Mouse (Mus musculus) spleen, postnatal 36 days (tissue): ENCODE data around the gene Gpr135.

Experiments
- DNase-seq, 2 experiments: peaks; one replicate each; pipeline ENCODE4 v3.0.0; 2022; ENCODE audit warnings: low spot score in 2 of 2, mixed read lengths in 1 of 2

Gene Gpr135

DNA sequence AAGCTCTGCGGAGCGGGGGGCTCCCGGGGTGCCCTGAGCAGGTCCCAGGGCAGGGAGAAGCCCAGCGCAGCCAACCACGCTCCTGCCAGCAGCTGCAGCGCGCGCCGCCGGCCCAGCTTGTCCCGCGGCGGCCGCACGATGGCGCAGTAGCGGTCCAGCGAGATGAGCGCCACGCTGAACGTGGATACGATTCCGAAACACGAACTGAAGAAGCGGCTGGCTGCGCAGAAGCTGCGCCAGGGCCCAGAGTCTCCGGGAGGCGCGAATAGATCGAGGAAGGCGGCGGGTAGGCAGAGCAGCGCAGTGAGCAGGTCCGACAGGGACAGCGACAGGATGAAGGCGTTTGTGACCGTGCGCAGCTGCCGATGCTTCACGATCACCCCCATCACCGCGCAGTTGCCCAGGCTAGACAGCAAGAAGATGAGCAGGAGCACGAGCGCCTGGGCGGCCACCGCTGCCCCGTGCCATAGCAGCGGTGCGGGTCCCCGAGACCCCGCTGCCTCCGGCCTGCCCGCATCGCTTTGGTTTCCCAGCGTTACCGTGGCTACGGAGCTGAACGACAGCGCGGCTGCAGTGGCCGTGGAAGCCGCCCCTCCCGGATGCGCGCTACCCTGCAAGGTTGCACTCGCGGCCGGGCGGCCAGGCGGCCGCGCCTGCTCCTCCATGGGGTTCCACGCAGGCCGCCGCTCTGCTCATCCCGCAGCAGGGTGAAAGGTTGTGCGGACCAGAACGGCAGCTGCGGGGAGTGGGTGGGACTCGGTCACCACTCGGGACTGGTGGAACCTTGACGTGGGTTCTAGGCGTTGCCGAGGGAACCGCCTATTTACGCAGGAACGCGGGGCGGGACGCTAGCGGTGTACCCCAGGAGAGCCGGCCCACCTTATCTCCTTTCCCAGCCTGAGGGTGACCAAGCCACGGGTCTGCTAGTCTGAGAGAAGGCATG lies at the start of gene Gpr135:
Gene Gpr135 (minus strand): TSS at position 799 of the 943 bp plus-strand sequence.
- DNase-seq: peak; percentile 68

- no peak for DNase-seq
Measured at GRCm38 (mm10) chr12:72115686-72116345, 44.9 kb upstream of the Gpr135 start.

DNA sequence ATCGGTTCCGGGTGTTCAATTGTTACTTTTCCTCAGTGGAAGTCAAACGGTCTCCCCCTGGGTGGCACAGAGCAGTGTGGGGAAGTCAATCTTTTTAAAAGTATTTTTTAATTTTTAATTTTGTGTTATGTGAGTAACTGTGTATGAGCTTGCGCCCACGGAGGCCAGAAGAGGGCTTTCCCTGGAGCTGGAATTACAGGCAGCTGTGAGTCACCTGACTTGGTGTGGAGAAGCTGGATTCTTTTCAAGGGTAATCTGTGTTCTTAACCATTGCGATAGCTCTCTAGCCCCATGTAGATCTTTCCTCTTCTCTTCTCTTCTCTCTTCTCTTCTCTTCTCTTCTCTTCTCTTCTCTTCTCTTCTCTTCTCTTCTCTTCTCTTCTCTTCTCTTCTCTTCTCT lies 44.2 kb upstream of the Gpr135 start:
- no peak for DNase-seq

DNA sequence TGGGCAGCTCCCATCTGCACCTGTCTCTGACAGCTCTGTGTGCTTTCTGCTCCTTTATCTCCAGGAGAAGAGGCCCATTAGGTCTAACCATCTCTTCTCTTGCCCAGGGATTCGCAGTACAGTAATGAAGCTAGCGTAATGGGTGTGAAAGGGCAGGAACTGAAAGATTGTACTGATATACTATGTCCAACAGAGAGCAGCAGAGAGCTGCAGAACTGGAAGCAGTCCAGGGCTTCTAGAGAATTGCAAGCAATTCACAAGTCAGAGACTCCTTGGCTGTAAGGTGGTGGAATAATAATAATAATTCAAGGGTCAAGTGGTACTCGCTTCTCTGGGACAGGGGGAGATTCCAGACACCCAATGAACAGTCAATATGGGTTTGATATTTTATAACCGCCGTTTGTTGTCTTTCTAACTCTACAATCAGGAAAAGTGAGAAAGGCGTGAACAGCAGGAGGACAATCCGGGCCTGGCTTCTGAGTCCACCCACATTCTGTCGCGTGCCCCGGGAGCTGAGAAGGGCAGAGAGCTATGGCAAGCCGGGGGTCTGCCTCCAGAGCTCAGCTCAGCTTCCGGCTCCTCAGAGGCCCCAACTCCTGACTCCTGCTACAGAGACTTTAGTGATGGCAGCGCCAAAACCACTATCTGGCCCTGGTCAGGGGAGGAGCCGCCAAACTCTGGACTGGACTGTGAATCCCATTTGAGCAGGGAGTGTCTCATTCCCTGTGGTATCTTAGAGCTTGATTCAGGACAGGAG lies 33.8 kb upstream of the Gpr135 start:
- peak; percentile 16 to 34 for DNase-seq

- DNase-seq: no peak
Measured at GRCm38 (mm10) chr12:72104027-72104426, 33.1 kb upstream of the Gpr135 start.

GRCm38 (mm10) chr12:72102776-72103175 lies 31.9 kb upstream of the Gpr135 start:
- DNase-seq: no peak

GRCm38 (mm10) chr12:72096966-72097365 lies 26.0 kb upstream of the Gpr135 start:
- no peak for DNase-seq

DNA sequence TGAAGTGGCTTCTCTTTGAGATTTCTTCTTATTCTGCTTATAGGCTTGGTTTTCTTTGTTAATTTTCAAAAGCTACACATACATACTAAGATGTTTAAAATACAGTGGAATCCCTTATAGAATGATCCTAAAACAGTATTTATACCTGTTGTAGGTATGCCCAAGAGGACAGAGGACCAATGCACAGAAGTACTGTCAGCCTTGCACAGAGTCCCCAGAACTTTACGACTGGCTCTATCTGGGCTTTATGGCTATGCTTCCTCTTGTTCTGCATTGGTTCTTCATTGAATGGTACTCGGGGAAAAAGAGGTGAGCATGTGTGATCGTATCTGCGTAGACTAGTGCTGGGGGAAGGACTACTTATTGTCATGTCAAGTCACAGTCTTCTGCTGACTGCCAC lies 18.9 kb upstream of the Gpr135 start:
- no peak for DNase-seq

- no peak for DNase-seq
Measured at GRCm38 (mm10) chr12:72086166-72086825, 15.4 kb upstream of the Gpr135 start.

- DNase-seq: peak; percentile 99 to 100
Measured at GRCm38 (mm10) chr12:72085329-72086165, 14.6 kb upstream of the Gpr135 start, which contains the start of the genes L3hypdh and Jkamp. L3hypdh (minus strand) TSS chr12:72085439. Jkamp (plus strand) TSS chr12:72085589.

DNA sequence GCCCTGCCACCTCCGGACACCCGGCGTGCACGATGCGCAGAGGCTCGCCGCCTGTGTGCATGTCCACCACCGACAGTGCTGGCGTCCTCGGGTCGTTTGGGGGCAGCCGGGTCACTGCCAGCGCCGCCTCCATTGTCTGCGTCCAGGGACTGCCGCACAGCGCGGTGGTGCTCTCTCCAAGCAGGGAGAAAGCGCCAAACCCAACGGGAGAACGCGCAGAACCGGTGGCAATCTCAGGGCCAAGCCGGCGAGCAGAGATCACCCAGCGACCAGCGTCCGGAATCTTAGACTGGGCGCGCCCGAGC lies 14.1 kb upstream of the Gpr135 start:
- no peak for DNase-seq

- no peak for DNase-seq
Measured at GRCm38 (mm10) chr12:72084261-72085023, 13.5 kb upstream of the Gpr135 start.

DNA sequence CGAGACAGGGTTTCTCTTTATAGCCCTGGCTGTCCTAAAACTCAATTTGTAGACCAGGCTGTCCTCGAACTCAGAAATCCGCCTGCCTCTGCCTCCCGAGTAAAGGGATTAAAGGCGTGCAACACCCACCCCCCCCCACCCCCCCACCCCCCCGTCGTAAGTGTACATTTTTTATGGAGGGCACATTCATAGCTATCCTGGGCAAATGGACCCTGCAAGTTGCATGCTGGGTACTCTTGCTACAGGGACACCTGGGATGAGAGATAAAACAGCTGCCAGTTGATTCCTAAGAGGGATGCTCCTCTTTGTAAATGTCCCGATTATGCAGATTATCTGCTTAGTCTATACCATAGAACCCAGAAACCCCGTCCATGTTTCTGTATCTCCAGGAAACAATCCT lies 12.3 kb upstream of the Gpr135 start:
- no peak for DNase-seq

DNA sequence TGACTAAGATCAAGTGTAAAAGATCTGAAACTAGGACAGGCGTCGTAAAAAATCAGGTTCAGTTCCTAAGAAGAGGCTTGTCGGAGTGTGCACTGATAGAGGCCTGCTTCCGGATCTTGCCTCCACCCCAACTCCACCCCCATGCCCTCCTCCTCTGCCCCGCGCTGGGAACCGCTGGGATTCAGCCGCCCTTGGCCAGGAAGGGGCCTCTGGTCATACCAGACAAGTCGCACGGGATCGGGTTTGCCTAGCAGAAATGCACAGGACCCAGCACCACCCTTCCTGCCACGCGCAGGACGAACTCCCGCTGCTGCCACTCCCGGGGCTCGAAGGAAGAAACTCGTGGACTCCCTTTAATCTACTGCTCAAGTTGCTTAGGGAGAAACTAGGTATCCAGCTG lies 11.4 kb upstream of the Gpr135 start:
- no peak for DNase-seq

- DNase-seq: no peak
Measured at GRCm38 (mm10) chr12:72081961-72082360, 11.0 kb upstream of the Gpr135 start.

DNA sequence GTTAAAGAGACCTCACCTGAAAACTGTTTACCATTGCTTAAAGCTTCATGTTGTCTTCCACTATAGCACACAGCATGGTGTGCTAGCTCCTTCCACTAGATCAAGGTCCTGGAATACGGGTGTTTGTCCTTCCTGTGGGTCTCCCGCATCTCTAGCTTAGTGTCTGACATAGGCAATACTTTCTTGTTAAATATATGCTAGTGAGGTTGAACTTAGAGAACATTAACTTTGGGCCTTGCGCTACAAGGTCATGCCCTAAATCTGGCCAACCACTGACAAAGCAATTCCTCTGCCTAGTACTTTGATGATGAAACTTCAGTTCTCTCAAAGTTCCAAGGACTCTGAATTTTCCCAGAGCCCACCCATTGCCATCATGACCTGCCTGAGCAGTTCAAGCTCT lies 7.3 kb upstream of the Gpr135 start:
- no peak for DNase-seq

DNA sequence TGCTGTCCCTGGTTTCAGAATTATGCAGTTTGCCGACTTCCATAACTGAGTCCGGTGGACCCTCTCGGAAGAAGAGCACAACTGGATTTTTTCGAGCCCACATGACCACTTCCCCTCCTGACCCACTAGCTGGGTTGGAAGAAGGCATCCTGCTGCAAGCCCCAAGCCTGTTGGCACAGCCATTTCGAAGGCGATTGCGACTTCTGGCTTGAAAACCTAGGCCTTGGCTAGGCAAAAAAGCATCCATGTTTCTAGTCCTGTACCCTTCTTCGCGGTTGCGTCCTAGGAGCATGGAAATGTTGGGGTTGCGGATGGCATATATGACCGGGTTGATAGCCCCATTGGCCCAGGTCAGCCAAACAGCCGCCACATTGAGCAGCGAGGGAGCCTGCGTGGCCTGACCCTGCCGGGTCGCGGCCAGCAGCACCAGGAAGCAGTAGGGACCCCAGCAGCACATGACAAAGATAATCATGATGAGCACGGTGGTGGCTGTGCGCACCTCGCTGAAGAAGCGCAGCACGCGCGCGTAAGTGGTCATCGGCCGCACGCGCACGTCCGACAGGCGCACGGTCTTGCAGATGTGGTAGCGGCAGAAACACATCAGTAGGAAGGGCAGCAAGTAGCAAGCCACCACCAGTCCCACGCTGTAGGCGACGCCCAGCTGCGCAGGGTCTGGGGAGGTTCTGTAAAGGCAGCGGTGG lies 1.1 kb downstream of the Gpr135 start:
- DNase-seq: no peak

DNA sequence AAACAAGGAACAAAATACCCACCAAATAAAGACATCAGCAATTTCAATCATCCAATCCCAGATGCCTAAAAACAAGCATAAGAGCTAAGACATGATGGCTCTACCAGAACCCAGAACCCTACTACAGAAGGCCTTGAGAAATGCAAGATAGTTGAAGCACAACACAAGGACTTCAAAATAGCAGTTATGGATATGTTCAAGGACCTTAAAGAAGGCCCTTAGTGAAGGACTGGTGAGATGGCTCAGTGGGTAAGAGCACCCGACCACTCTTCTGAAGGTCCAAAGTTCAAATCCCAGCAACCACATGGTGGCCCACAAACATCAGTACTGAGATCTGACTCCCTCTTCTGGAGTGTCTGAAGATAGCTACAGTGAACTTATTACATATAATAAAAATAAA lies 13.1 kb downstream of the Gpr135 start:
- DNase-seq: no peak

DNA sequence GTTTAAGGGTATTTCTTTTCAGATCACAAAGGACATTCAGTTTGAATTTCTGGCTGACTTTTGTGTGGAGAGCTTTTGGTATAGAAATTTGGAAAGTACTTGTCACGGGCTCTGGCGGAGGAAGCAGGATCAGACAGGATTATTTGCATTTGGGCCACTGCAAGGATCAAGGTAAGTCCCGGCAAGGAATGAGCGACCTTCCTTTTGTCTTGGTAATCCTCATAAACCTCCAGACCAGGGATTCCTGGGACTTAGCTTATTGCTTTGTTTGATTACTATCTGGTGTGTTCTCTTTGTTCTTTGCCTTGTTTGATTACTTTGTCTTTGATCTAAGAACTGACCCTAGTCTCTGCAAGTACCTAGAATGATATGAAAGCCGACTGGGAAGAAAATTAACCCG lies 17.1 kb downstream of the Gpr135 start:
- DNase-seq: no peak
